In genomic region chr8:79150544-79151192, GRCm38 (mm10) we compare ENCODE assay signal across 17 mouse cellular contexts.
DNase-seq lines count a peak whose midpoint lies in the region; ATAC-seq and TF ChIP-seq lines count a peak whose summit lies in the region.
"Had no signal": no experiment of that assay in that cellular context is flagged by ENCODE, and none has a peak within 500 bp of the region (broad histone marks: within the 10 kb centered on the region; RNA-seq: fewer than 3 reads in every experiment).

No protein-coding gene starts in this region.

- H3K4me1 ChIP-seq in bone marrow macrophage, adult 2 months (ENCODE audit: control insufficient read depth, insufficient read depth, low read length), result peaks cover 17% of the 10 kb centered on the region
- no peaks in the 10 kb centered on the region for H3K4me1 ChIP-seq in hindbrain, embryonic 12.5 days
- H3K4me1 ChIP-seq: embryonic facial prominence, embryonic 10.5 days; neural tube, embryonic 13.5 days had no signal

- H3K27me3 ChIP-seq in hindbrain, embryonic 12.5 days, result no peaks in the 10 kb centered on the region
- H3K27me3 ChIP-seq: neural tube, embryonic 13.5 days had no signal

- 84% methylated on average over 11 of the region's 11 CpGs for WGBS in hindbrain, embryonic 12.5 days

- DNase-seq in frontal cortex, postnatal 14 days (ENCODE audit: low spot score in 2 of 2), result no peak
- peak; percentile 78 for DNase-seq in 3134 (ENCODE audit: extremely low read depth, insufficient read length, low spot score)
- DNase-seq in MN1 (ENCODE audit: low spot score), result peak; percentile 71
- no peak for DNase-seq in spleen, postnatal 36 days (ENCODE audit: low spot score in 2 of 2)
- no peak for DNase-seq in heart, postnatal 14 days
- DNase-seq: cerebellum, adult 2 months; heart, postnatal 10 days; kidney, adult 11 months; kidney, postnatal 36 days; lung, postnatal 10 days had no signal

- TF ChIP-seq POLR2A in bone marrow macrophage, adult 2 months (IDR thresholded peaks at IDR 0.05; ENCODE audit: borderline replicate concordance, low read depth, low read length), result no peak

- no peaks in the 10 kb centered on the region for H3K9me3 ChIP-seq in hindbrain, embryonic 12.5 days (replicated peaks)
- H3K9me3 ChIP-seq: embryonic facial prominence, embryonic 10.5 days; neural tube, embryonic 13.5 days had no signal

- intact Hi-C loops in heart, postnatal 14 days (cut with DNase I), result no loop called here

- no peak for TF ChIP-seq CTCF in bone marrow macrophage, adult 2 months (IDR thresholded peaks at IDR 0.05; ENCODE audit: low read depth, low read length)

- H3K4me3 ChIP-seq in bone marrow macrophage, adult 2 months (ENCODE audit: insufficient read depth, low read length), result 0 out of 2 replicates have a peak overlapping the region, but pooled peaks have one; percentile 25
- H3K4me3 ChIP-seq in hindbrain, embryonic 12.5 days, result no peak overlapping the region
- H3K4me3 ChIP-seq: embryonic facial prominence, embryonic 10.5 days; neural tube, embryonic 13.5 days had no signal

- peak overlapping the region; percentile 24; the same call in 1 of the 2 replicates for H3K27ac ChIP-seq in bone marrow macrophage, adult 2 months (ENCODE audit: insufficient read depth, low read depth, low read length)
- no peak overlapping the region for H3K27ac ChIP-seq in hindbrain, embryonic 12.5 days
- H3K27ac ChIP-seq: embryonic facial prominence, embryonic 10.5 days; neural tube, embryonic 13.5 days had no signal

- H3K4me2 ChIP-seq in hindbrain, embryonic 12.5 days (replicated peaks), result no peak overlapping the region
- H3K4me2 ChIP-seq: liver, embryonic 11.5 days; midbrain, embryonic 11.5 days; neural tube, embryonic 13.5 days had no signal

- no peak overlapping the region for H3K9ac ChIP-seq in hindbrain, embryonic 12.5 days
- H3K9ac ChIP-seq: neural tube, embryonic 13.5 days had no signal

- peak; percentile 85 for ATAC-seq in frontal cortex, adult (ENCODE audit: low TSS enrichment)
- ATAC-seq in hindbrain, embryonic 12.5 days (ENCODE audit: low FRiP score), result no peak

- peaks cover 27% of the 10 kb centered on the region; the same call in 1 of the 2 replicates for H3K36me3 ChIP-seq in hindbrain, embryonic 12.5 days

Comparison
In these comparisons a context has a peak if more than half of its experiments do, and no peak if none do; other contexts are left out.
1. DNase-seq: peak in 3134 (single experiment) and MN1 (single experiment); none in frontal cortex, postnatal 14 days (0 of 2), spleen, postnatal 36 days (0 of 2) and heart, postnatal 14 days (0 of 2).